Mouse (Mus musculus) forebrain, embryonic 14.5 days (tissue): ENCODE data around the gene Nat8f4. TPM values are rescaled to one million over a fixed set of nuclear protein-coding genes. Genes with fewer than 3 reads are reported as not detected.
"Not testable (repeated sequence)": the region's sequence is repeated elsewhere in the genome, so short reads cannot be mapped to it uniquely, and the experiment has no call there.

Experiments used
- ATAC-seq: fragments of 200-750 bp; cut with Nextera tagmentation; 2 replicates; pipeline ENCODE4 v1.8.0; 2017; ENCODE audit warnings: mild to moderate bottlenecking, moderate library complexity
- DNase-seq: peaks from one replicate; pipeline ENCODE4 v3.0.0-alpha.2; 2015; ENCODE audit warnings: low spot score
- H3K27ac ChIP-seq: fragments of 300-500 bp; sonication (generic); 2 replicates; pipeline ENCODE4 v1.5.1; 2014; ENCODE audit warnings: low read depth, mild to moderate bottlenecking, control low read depth, low read length, moderate library complexity
- H3K27me3 ChIP-seq: fragments of 300-500 bp; sonication (generic); replicated peaks from 2 replicates; pipeline ENCODE4 v1.6.1; 2014; ENCODE audit warnings: low read length, control low read depth, mixed read lengths; ENCODE audit not compliant: control insufficient read depth, insufficient read depth
- H3K36me3 ChIP-seq: fragments of 300-500 bp; sonication (generic); 2 replicates; pipeline ENCODE4 v1.6.1; 2014; ENCODE audit warnings: low read length, control low read depth; ENCODE audit not compliant: control insufficient read depth, insufficient read depth
- H3K4me1 ChIP-seq: fragments of 300-500 bp; sonication (generic); 2 replicates; pipeline ENCODE4 v1.6.1; 2014; ENCODE audit warnings: antibody characterized with exemption, low read length, control low read depth; ENCODE audit not compliant: control insufficient read depth, insufficient read depth
- H3K4me2 ChIP-seq: fragments of 300-500 bp; sonication (generic); 2 replicates; pipeline ENCODE4 v1.6.1; 2014; ENCODE audit warnings: mild to moderate bottlenecking, control low read depth, low read length
- H3K4me3 ChIP-seq: fragments of 300-500 bp; sonication (generic); 2 replicates; pipeline ENCODE4 v1.5.1; 2014; ENCODE audit warnings: low read depth, low read length, control low read depth
- H3K9ac ChIP-seq: fragments of 300-500 bp; sonication (generic); 2 replicates; pipeline ENCODE4 v1.6.1; 2014; ENCODE audit warnings: mild to moderate bottlenecking, low read length, control low read depth, moderate library complexity
- H3K9me3 ChIP-seq: fragments of 300-500 bp; sonication (generic); replicated peaks from 2 replicates; pipeline ENCODE4 v1.6.1; 2016; ENCODE audit warnings: low read length, control low read depth, mixed read lengths; ENCODE audit not compliant: control insufficient read depth
- WGBS: fragments of 180-500 bp; shearing (Covaris S2); extraction: QIAGEN DNeasy Blood & Tissue Kit; methylation state at CpG from one replicate; pipeline ENCODE4 v1.1.7; 2014; 5-methylcytosine and 5-hydroxymethylcytosine counted together
- polyA plus RNA-seq: library from polyadenylated mRNA; unstranded; fragments of >200 nt; fragmentation: Nextera tagmentation; extraction: Ambion mirVana; gene quantifications from 2 replicates; pipeline ENCODE4 v1.2.1, GENCODE M21; 2014

Gene Nat8f4
- polyA plus RNA-seq, 1 experiment from 2014 or later: 8.0 TPM

GRCm38 (mm10) chr6:85883246-85883645 is 21.4 kb downstream of the Nat8f4 start:
- ATAC-seq, H3K27ac ChIP-seq, H3K27me3 ChIP-seq, H3K4me1 ChIP-seq, H3K4me3 ChIP-seq, H3K9ac ChIP-seq, H3K4me2 ChIP-seq, DNase-seq, H3K36me3 ChIP-seq: not testable (repeated sequence)
- H3K9me3 ChIP-seq: 0 out of 2 replicates have a peak, but pooled peaks cover 12% of the 10 kb centered on the region
- 94% methylated on average over 9 of the region's 9 CpGs for WGBS

- not testable (repeated sequence) for H3K27me3 ChIP-seq, H3K4me2 ChIP-seq, H3K27ac ChIP-seq, H3K36me3 ChIP-seq, H3K4me1 ChIP-seq, H3K4me3 ChIP-seq, ATAC-seq, H3K9ac ChIP-seq, H3K9me3 ChIP-seq, DNase-seq
- 89% methylated on average over 5 of the region's 5 CpGs for WGBS
These were observed 35.7 kb downstream of the Nat8f4 start, which contains the start of gene Nat8f2 for GRCm38 (mm10) chr6:85869006-85869405. Gene Nat8f2 (minus strand): TSS chr6:85869158.

DNA sequence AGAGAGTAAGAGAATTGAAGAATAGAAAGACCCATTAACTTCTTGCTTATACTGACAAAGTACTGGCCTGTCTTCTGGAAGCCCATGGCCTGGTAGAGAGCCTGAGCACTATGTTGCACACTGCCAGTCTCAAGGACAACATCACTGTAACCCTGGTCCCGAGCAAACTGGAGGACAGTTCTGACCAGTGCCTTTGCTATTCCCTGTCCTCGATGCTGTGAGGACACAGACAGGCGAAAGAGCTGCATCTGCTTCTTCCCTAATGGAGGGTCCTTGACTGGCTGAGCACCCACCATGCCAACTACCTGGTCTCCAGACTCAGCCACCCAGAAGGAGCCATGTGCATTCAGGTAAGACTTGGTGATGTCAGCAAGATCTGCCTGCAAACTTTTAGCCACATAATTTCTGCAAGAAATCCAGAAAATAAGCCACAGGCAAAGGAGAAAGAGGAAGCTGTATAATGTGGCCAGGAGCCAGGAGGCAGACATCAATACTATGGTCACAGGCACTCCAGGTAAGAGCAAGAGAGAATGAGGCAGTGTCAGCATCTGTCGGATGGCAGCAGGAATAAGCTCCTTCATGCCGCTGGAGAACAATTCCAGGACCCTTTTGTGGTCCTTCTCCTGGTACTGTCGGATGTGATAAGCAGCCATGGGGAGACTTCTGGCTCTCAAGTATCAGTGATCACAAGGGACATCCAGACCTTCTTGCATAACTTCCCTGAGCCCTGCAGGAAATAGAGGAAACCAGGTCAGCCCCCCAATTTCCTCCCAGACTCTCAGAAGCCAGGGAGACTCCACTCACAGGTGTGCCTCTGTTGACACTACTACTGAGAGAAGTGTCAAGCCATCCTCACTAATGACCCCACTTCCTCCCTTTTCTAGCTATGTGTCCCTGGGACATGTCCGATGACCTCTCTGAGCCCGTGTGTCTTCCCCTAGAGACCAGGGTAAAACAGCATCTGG is 36.7 kb downstream of the Nat8f4 start:
- Histone ChIP-seq H3K27ac (no peak overlapping the region), H3K4me3 (no peak overlapping the region), H3K4me2 (no peak overlapping the region), H3K9ac (no peak overlapping the region), H3K9me3 (no peaks in the 10 kb centered on the region), H3K27me3 (no peaks in the 10 kb centered on the region), H3K36me3 (no peaks in the 10 kb centered on the region), H3K4me1 (no peaks in the 10 kb centered on the region)
- DNase-seq (no peak), ATAC-seq (no peak)
- 86% methylated on average over 8 of the region's 8 CpGs for WGBS

GRCm38 (mm10) chr6:85866995-85867394 is 37.7 kb downstream of the Nat8f4 start:
- WGBS: 62% methylated on average over 1 of the region's 1 CpGs
- not testable (repeated sequence) for DNase-seq, H3K27ac ChIP-seq, H3K4me1 ChIP-seq, H3K4me2 ChIP-seq, H3K27me3 ChIP-seq, H3K4me3 ChIP-seq, H3K9me3 ChIP-seq, ATAC-seq, H3K9ac ChIP-seq, H3K36me3 ChIP-seq

- H3K4me1 ChIP-seq, H3K27me3 ChIP-seq, H3K27ac ChIP-seq, H3K9me3 ChIP-seq, H3K9ac ChIP-seq, H3K4me3 ChIP-seq, DNase-seq, H3K36me3 ChIP-seq, H3K4me2 ChIP-seq, ATAC-seq: not testable (repeated sequence)
- WGBS: 92% methylated on average over 3 of the region's 3 CpGs
These were observed 38.5 kb downstream of the Nat8f4 start for GRCm38 (mm10) chr6:85866166-85866565.

DNA sequence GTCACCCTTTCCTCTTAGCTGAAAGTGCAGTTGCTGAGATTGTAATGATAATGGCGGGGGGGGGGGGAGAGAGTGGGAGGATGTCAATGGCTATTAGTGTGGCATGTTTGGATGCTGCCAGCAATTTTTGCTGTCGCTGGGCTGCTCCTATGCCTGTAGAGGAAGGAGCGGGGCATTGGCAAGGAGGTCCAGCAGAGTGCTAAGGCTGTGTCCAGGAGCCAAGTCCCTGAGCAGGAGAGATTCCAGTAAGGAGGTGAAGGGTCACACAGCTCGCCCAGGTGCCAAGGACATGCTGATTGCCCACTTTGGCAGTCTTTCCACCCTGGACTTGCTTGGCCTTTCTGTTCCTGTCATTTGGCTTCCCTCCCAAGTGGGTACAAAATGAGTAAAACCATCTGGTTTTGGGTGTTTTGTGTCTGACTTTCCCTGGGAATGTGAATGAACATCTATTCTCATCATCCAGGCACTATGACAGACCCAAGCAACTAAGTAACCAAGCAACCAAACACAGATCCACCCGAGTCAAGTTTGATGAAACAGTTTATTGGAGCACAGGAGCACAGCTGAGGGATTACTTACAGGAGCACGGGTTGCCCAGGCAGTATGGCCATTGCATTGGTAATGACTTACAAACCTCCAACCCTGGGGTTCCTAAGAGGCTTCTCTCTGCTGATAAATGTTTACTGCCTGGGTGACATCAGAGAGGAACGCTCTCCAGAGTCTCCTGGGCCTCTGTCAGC is 39.6 kb downstream of the Nat8f4 start:
- not testable (repeated sequence) for H3K4me1 ChIP-seq, H3K4me3 ChIP-seq, ATAC-seq, H3K36me3 ChIP-seq, H3K27me3 ChIP-seq, H3K9ac ChIP-seq, H3K9me3 ChIP-seq, H3K4me2 ChIP-seq, DNase-seq, H3K27ac ChIP-seq
- WGBS: 77% methylated on average over 6 of the region's 7 CpGs

GRCm38 (mm10) chr6:85863840-85864239 is 40.8 kb downstream of the Nat8f4 start:
- Histone ChIP-seq H3K4me2 (no peak overlapping the region), H3K36me3 (no peaks in the 10 kb centered on the region), H3K9me3 (no peaks in the 10 kb centered on the region), H3K4me3 (no peak overlapping the region), H3K9ac (no peak overlapping the region), H3K27me3 (no peaks in the 10 kb centered on the region), H3K27ac (no peak overlapping the region), H3K4me1 (no peaks in the 10 kb centered on the region)
- ATAC-seq (no peak), DNase-seq (no peak)
- WGBS: 87% methylated on average over 2 of the region's 2 CpGs

GRCm38 (mm10) chr6:85863136-85863535 is 41.5 kb downstream of the Nat8f4 start:
- no peaks in the 10 kb centered on the region for H3K27me3 ChIP-seq
- ATAC-seq: no peak
- 81% methylated on average over 2 of the region's 2 CpGs for WGBS
- no peaks in the 10 kb centered on the region for H3K9me3 ChIP-seq
- H3K9ac ChIP-seq: no peak overlapping the region
- H3K4me3 ChIP-seq: no peak overlapping the region
- H3K4me1 ChIP-seq: no peaks in the 10 kb centered on the region
- DNase-seq: no peak
- H3K27ac ChIP-seq: no peak overlapping the region
- H3K36me3 ChIP-seq: no peaks in the 10 kb centered on the region
- no peak overlapping the region for H3K4me2 ChIP-seq

DNA sequence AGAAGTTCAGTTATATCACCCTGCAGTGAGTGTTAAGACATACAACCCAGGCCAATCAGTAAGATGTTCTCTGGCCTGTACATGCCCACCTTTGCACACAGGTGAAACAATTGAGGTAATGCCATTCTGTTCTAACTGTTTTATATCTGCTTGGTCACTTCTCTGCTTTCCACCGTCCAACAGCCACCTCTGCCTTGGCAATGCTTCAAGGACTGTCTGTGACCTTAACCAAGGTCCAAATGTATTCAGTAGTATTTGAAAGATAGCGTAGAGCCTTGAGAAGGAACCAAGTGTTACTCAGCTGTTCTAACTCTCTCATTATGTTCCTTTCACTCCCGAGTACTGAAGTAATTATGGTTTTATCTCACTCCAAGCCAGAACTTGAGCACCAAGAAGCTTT is 42.1 kb downstream of the Nat8f4 start:
- H3K4me2 ChIP-seq: no peak overlapping the region
- H3K27me3 ChIP-seq: no peaks in the 10 kb centered on the region
- no peak overlapping the region for H3K4me3 ChIP-seq
- no peaks in the 10 kb centered on the region for H3K4me1 ChIP-seq
- H3K27ac ChIP-seq: no peak overlapping the region
- H3K36me3 ChIP-seq: no peaks in the 10 kb centered on the region
- no peak overlapping the region for H3K9ac ChIP-seq
- WGBS: 54% methylated on average over 3 of the region's 3 CpGs
- DNase-seq: no peak
- ATAC-seq: no peak
- no peaks in the 10 kb centered on the region for H3K9me3 ChIP-seq
